11 mouse cellular contexts compared by ENCODE assay signal in genomic region chr5:128951472-128951871, GRCm38 (mm10). TPM values are rescaled to one million over a fixed set of nuclear protein-coding genes. Genes with fewer than 3 reads are reported as not detected.
A peak's percentile ranks its signal among the peaks of the same experiment; 100 is the strongest.
DNase-seq lines count a peak whose midpoint lies in the region; ATAC-seq lines count a peak whose summit lies in the region.
"Had no signal": no experiment of that assay in that cellular context is flagged by ENCODE, and none has a peak within 500 bp of the region (broad histone marks: within the 10 kb centered on the region; RNA-seq: fewer than 3 reads in every experiment).

No protein-coding gene starts in this region.

- peaks cover 39% of the 10 kb centered on the region for H3K27me3 ChIP-seq in heart, embryonic 13.5 days (replicated peaks)
- peaks cover 20% of the 10 kb centered on the region for H3K27me3 ChIP-seq in embryonic facial prominence, embryonic 12.5 days
- peaks cover 6% of the 10 kb centered on the region; the same call in 1 of the 2 replicates for H3K27me3 ChIP-seq in hindbrain, embryonic 13.5 days
- no peaks in the 10 kb centered on the region for H3K27me3 ChIP-seq in midbrain, embryonic 15.5 days (replicated peaks)

- intact Hi-C loops in heart, postnatal 36 days (cut with DNase I): no loop called here

- peaks cover 4% of the 10 kb centered on the region; the same call in 1 of the 2 replicates for H3K9me3 ChIP-seq in heart, embryonic 13.5 days
- H3K9me3 ChIP-seq in embryonic facial prominence, embryonic 12.5 days: 0 out of 2 replicates have a peak, but pooled peaks cover 8% of the 10 kb centered on the region
- peaks cover 4% of the 10 kb centered on the region; the same call in 1 of the 2 replicates for H3K9me3 ChIP-seq in hindbrain, embryonic 13.5 days
- no peaks in the 10 kb centered on the region for H3K9me3 ChIP-seq in midbrain, embryonic 15.5 days
- H3K9me3 ChIP-seq: limb, embryonic 15.5 days had no signal

- no peak overlapping the region for H3K27ac ChIP-seq in heart, embryonic 13.5 days (replicated peaks)
- no peak overlapping the region for H3K27ac ChIP-seq in embryonic facial prominence, embryonic 12.5 days
- H3K27ac ChIP-seq in hindbrain, embryonic 13.5 days: 0 out of 2 replicates have a peak overlapping the region, but pooled peaks have one; percentile 95
- H3K27ac ChIP-seq in midbrain, embryonic 15.5 days: peak overlapping the region; percentile 90; the same call in 1 of the 2 replicates
- H3K27ac ChIP-seq: limb, embryonic 15.5 days had no signal

- ATAC-seq in heart, embryonic 13.5 days (ENCODE audit: extremely low read depth, insufficient number of reproducible peaks, low FRiP score, low TSS enrichment): no peak
- no peak for ATAC-seq in embryonic facial prominence, embryonic 12.5 days (ENCODE audit: insufficient number of reproducible peaks, insufficient read depth, low FRiP score, low TSS enrichment)
- no peak for ATAC-seq in hindbrain, embryonic 13.5 days (ENCODE audit: low FRiP score)
- no peak for ATAC-seq in midbrain, embryonic 15.5 days (replicated peaks)
- no peak for ATAC-seq in megakaryocyte-erythroid progenitor cell, adult 5-6 weeks (replicated peaks; ENCODE audit: low FRiP score, low TSS enrichment, poor library complexity, severe bottlenecking)
- ATAC-seq in megakaryocyte progenitor cell, adult 5-6 weeks (replicated peaks; ENCODE audit: poor library complexity): no peak

- no peak overlapping the region for H3K9ac ChIP-seq in heart, embryonic 13.5 days
- H3K9ac ChIP-seq in embryonic facial prominence, embryonic 12.5 days: no peak overlapping the region
- H3K9ac ChIP-seq in hindbrain, embryonic 13.5 days: peak overlapping the region; percentile 82
- peak overlapping the region; percentile 66 for H3K9ac ChIP-seq in midbrain, embryonic 15.5 days
- H3K9ac ChIP-seq: limb, embryonic 15.5 days had no signal

- WGBS in heart, embryonic 13.5 days: 30% methylated on average over 4 of the region's 4 CpGs
- WGBS in embryonic facial prominence, embryonic 12.5 days: 28% methylated on average over 4 of the region's 4 CpGs
- 44% methylated on average over 4 of the region's 4 CpGs for WGBS in hindbrain, embryonic 13.5 days
- 52% methylated on average over 4 of the region's 4 CpGs for WGBS in midbrain, embryonic 15.5 days

- no peaks in the 10 kb centered on the region for H3K36me3 ChIP-seq in heart, embryonic 13.5 days
- H3K36me3 ChIP-seq in embryonic facial prominence, embryonic 12.5 days: no peaks in the 10 kb centered on the region
- H3K36me3 ChIP-seq in hindbrain, embryonic 13.5 days: no peaks in the 10 kb centered on the region
- H3K36me3 ChIP-seq in midbrain, embryonic 15.5 days (replicated peaks): no peaks in the 10 kb centered on the region
- H3K36me3 ChIP-seq: G1E; limb, embryonic 15.5 days had no signal

- DNase-seq in heart, postnatal 36 days: no peak
- no peak for DNase-seq in gastrocnemius, postnatal 4 days (ENCODE audit: low spot score in 2 of 2)

- peaks cover 11% of the 10 kb centered on the region for H3K4me1 ChIP-seq in heart, embryonic 13.5 days
- H3K4me1 ChIP-seq in embryonic facial prominence, embryonic 12.5 days: peaks cover 12% of the 10 kb centered on the region; the same call in 1 of the 2 replicates
- peaks cover 30% of the 10 kb centered on the region for H3K4me1 ChIP-seq in hindbrain, embryonic 13.5 days (replicated peaks)
- peaks cover 15% of the 10 kb centered on the region; the same call in 1 of the 2 replicates for H3K4me1 ChIP-seq in midbrain, embryonic 15.5 days

- H3K4me2 ChIP-seq in heart, embryonic 13.5 days: peak overlapping the region; percentile 79
- H3K4me2 ChIP-seq in embryonic facial prominence, embryonic 12.5 days (replicated peaks): peak overlapping the region; percentile 78
- H3K4me2 ChIP-seq in hindbrain, embryonic 13.5 days: peak overlapping the region; percentile 78
- H3K4me2 ChIP-seq in midbrain, embryonic 15.5 days: peak overlapping the region; percentile 70

- peak overlapping the region; percentile 53; the same call in 1 of the 2 replicates for H3K4me3 ChIP-seq in heart, embryonic 13.5 days
- no peak overlapping the region for H3K4me3 ChIP-seq in embryonic facial prominence, embryonic 12.5 days
- H3K4me3 ChIP-seq in hindbrain, embryonic 13.5 days: peak overlapping the region; percentile 57
- H3K4me3 ChIP-seq in midbrain, embryonic 15.5 days: peak overlapping the region; percentile 64

RNA-seq across cellular contexts. Expression of gene Rimbp2, which starts 1.8 kb away (rescaled TPM):
- polyA plus RNA-seq in heart, embryonic 13.5 days (2015; fragmentation: Nextera tagmentation; extraction: Ambion mirVana): 0.15 and 0.24 TPM in 2 replicates
- total RNA-seq in heart, postnatal 36 days (2021): under 1 TPM in 1 of 2 experiments, not detected in 1; 0.19 TPM
- polyA plus RNA-seq in embryonic facial prominence, embryonic 12.5 days (2016; fragmentation: Nextera tagmentation; extraction: Ambion mirVana): 0.19 and 0.57 TPM in 2 replicates
- polyA plus RNA-seq in hindbrain, embryonic 13.5 days (2015; fragmentation: Nextera tagmentation; extraction: Ambion mirVana): 4.2 and 5.1 TPM in 2 replicates
- polyA plus RNA-seq in midbrain, embryonic 15.5 days (2015; fragmentation: Nextera tagmentation; extraction: Ambion mirVana): 6.2 and 6.8 TPM in 2 replicates
- total RNA-seq in gastrocnemius, postnatal 4 days (2021): under 1 TPM; 0.20 to 0.21 TPM
- total RNA-seq in megakaryocyte-erythroid progenitor cell, adult 5-6 weeks (2014; fragmentation: Nextera tagmentation): not detected in 2 replicates
- total RNA-seq in megakaryocyte-erythroid progenitor cell, adult 5-6 weeks (2017): not detected in 2 replicates
- total RNA-seq in megakaryocyte progenitor cell, adult 5-6 weeks (2015): not detected in 2 replicates
- not detected in 2 replicates for total RNA-seq in megakaryocyte progenitor cell, adult 5-6 weeks (2017)
- total RNA-seq: G1E; granulocyte monocyte progenitor cell, adult 5-6 weeks had no signal
- polyA plus RNA-seq: G1E had no signal

RNA-seq across cellular contexts. Expression of gene Stx2, which starts 56.9 kb away (rescaled TPM):
- polyA plus RNA-seq in heart, embryonic 13.5 days (2015; fragmentation: Nextera tagmentation; extraction: Ambion mirVana): 17.3 and 18.8 TPM in 2 replicates
- 10 to 100 TPM; 12.2 to 20.5 TPM for total RNA-seq in heart, postnatal 36 days (2021)
- 36.2 and 40.7 TPM in 2 replicates for polyA plus RNA-seq in embryonic facial prominence, embryonic 12.5 days (2016; fragmentation: Nextera tagmentation; extraction: Ambion mirVana)
- polyA plus RNA-seq in hindbrain, embryonic 13.5 days (2015; fragmentation: Nextera tagmentation; extraction: Ambion mirVana): 18.0 and 21.1 TPM in 2 replicates
- 15.4 and 15.6 TPM in 2 replicates for polyA plus RNA-seq in midbrain, embryonic 15.5 days (2015; fragmentation: Nextera tagmentation; extraction: Ambion mirVana)
- total RNA-seq in gastrocnemius, postnatal 4 days (2021): 10 to 100 TPM; 24.5 to 29.0 TPM
- 126 and 134 TPM in 2 replicates for total RNA-seq in megakaryocyte-erythroid progenitor cell, adult 5-6 weeks (2014; fragmentation: Nextera tagmentation)
- total RNA-seq in megakaryocyte-erythroid progenitor cell, adult 5-6 weeks (2017): 101 and 146 TPM in 2 replicates
- 12.6 and 19.4 TPM in 2 replicates for total RNA-seq in megakaryocyte progenitor cell, adult 5-6 weeks (2015)
- 24.3 and 26.0 TPM in 2 replicates for total RNA-seq in megakaryocyte progenitor cell, adult 5-6 weeks (2017)

Comparison
In these comparisons a context has a peak if more than half of its experiments do, and no peak if none do; other contexts are left out.
1. H3K27ac ChIP-seq: peak in hindbrain, embryonic 13.5 days (single experiment) and midbrain, embryonic 15.5 days (single experiment); none in heart, embryonic 13.5 days (single experiment) and embryonic facial prominence, embryonic 12.5 days (single experiment).
2. H3K9ac ChIP-seq: peak in hindbrain, embryonic 13.5 days (single experiment) and midbrain, embryonic 15.5 days (single experiment); none in heart, embryonic 13.5 days (single experiment) and embryonic facial prominence, embryonic 12.5 days (single experiment).
3. Peak in every context shown above with its lines, with median percentiles within 50 percentile points of each other: H3K4me2 ChIP-seq.